Mouse (Mus musculus) lung, postnatal 0 days (tissue): Measurements from ENCODE around the gene Aamdc. TPM values are rescaled to one million over a fixed set of nuclear protein-coding genes. Genes with fewer than 3 reads are reported as not detected.
A peak's percentile ranks its signal among the peaks of the same experiment; 100 is the strongest.

Experiments used
- ATAC-seq: fragments of 200-750 bp; cut with Nextera tagmentation; 2 replicates; pipeline ENCODE4 v1.8.0; 2017; ENCODE audit warnings: moderate library complexity
- DNase-seq: peaks from one replicate; pipeline ENCODE4 v3.0.0-alpha.2; 2016; ENCODE audit warnings: low spot score
- H3K27ac ChIP-seq: fragments of 300-500 bp; sonication (generic); 2 replicates; pipeline ENCODE4 v1.5.1; 2014; ENCODE audit warnings: antibody characterized with exemption, mild to moderate bottlenecking, low read length, mixed read lengths
- H3K27me3 ChIP-seq: fragments of 300-500 bp; sonication (generic); replicated peaks from 2 replicates; pipeline ENCODE4 v1.6.1; 2014; ENCODE audit warnings: low read length, mixed read lengths; ENCODE audit not compliant: insufficient read depth
- H3K36me3 ChIP-seq: fragments of 300-500 bp; sonication (generic); 2 replicates; pipeline ENCODE4 v1.6.1; 2014; ENCODE audit warnings: low read length, mixed read lengths; ENCODE audit not compliant: insufficient read depth
- H3K4me1 ChIP-seq: fragments of 300-500 bp; sonication (generic); 2 replicates; pipeline ENCODE4 v1.6.1; 2014; ENCODE audit warnings: antibody characterized with exemption, low read depth, low read length, mixed read lengths; ENCODE audit not compliant: insufficient read depth
- H3K4me2 ChIP-seq: fragments of 300-500 bp; sonication (generic); replicated peaks from 2 replicates; pipeline ENCODE4 v1.6.1; 2014; ENCODE audit warnings: low read depth, mild to moderate bottlenecking, low read length, moderate library complexity, mixed read lengths
- H3K4me3 ChIP-seq: fragments of 300-500 bp; sonication (generic); 2 replicates; pipeline ENCODE4 v1.5.1; 2014; ENCODE audit warnings: low read depth, low read length
- H3K9ac ChIP-seq: fragments of 300-500 bp; sonication (generic); replicated peaks from 2 replicates; pipeline ENCODE4 v1.6.1; 2014; ENCODE audit warnings: low read depth, mild to moderate bottlenecking
- H3K9me3 ChIP-seq: fragments of 300-500 bp; sonication (generic); 2 replicates; pipeline ENCODE4 v1.6.1; 2016; ENCODE audit warnings: low read length, mixed read lengths
- CTCF ChIP-seq: IDR thresholded peaks from 2 replicates; pipeline ENCODE4 v1.5.1; 2016; ENCODE audit warnings: antibody characterized with exemption, mild to moderate bottlenecking
- EP300 ChIP-seq: IDR thresholded peaks from 2 replicates; pipeline ENCODE4 v1.6.1; 2016; ENCODE audit warnings: antibody characterized with exemption, mild to moderate bottlenecking, control low read depth
- WGBS: fragments of 180-500 bp; shearing (Covaris S2); extraction: QIAGEN DNeasy Blood & Tissue Kit; methylation state at CpG from one replicate; pipeline ENCODE4 v1.1.7; 2014; 5-methylcytosine and 5-hydroxymethylcytosine counted together
- polyA plus RNA-seq: library from polyadenylated mRNA; unstranded; fragments of >200 nt; fragmentation: Nextera tagmentation; extraction: Ambion mirVana; gene quantifications from 2 replicates; pipeline ENCODE4 v1.2.1, GENCODE M21; 2015

Aamdc gene
- polyA plus RNA-seq, 1 experiment from 2014 or later, result 56.1 TPM

GRCm38 (mm10) chr7:97546462-97546861 is 32.8 kb downstream of the Aamdc start:
- Histone ChIP-seq H3K27ac (no peak overlapping the region), H3K9me3 (no peaks in the 10 kb centered on the region), H3K4me2 (no peak overlapping the region), H3K4me1 (no peaks in the 10 kb centered on the region), H3K36me3 (0 out of 2 replicates have a peak, but pooled peaks cover 5% of the 10 kb centered on the region), H3K27me3 (no peaks in the 10 kb centered on the region), H3K9ac (no peak overlapping the region), H3K4me3 (no peak overlapping the region)
- TF ChIP-seq CTCF (no peak), EP300 (no peak)
- ATAC-seq (no peak), DNase-seq (no peak)
- 85% methylated on average over 2 of the region's 2 CpGs for WGBS

DNA sequence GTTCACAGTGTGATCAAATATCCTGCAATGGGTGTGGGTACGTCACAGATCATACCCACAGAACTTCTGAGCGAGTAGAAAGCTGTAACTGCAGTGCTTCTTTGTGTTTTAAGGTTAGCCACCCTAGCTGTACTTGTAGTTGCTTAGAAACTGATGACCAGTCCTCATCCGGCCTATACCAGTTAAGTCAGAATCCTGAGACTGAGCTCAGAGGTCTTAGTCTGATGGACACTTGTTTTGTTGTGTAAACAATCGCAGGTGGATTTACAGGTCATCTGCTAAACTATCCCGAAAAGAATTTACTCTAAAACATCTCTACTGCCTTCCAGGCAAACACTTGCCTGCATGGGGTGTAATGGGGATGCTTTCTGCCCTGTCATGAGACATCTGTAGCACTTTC is 42.7 kb downstream of the Aamdc start:
- WGBS, result 90% methylated on average over 5 of the region's 5 CpGs
- DNase-seq (no peak), ATAC-seq (no peak)
- no peak overlapping the region for H3K4me3 ChIP-seq
- no peaks in the 10 kb centered on the region for H3K27me3 ChIP-seq
- H3K27ac ChIP-seq, result no peak overlapping the region
- no peaks in the 10 kb centered on the region for H3K4me1 ChIP-seq
- TF ChIP-seq EP300 (no peak), CTCF (no peak)
- H3K9me3 ChIP-seq, result no peaks in the 10 kb centered on the region
- H3K9ac ChIP-seq, result no peak overlapping the region
- H3K4me2 ChIP-seq, result no peak overlapping the region
- H3K36me3 ChIP-seq, result peaks cover 44% of the 10 kb centered on the region

DNA sequence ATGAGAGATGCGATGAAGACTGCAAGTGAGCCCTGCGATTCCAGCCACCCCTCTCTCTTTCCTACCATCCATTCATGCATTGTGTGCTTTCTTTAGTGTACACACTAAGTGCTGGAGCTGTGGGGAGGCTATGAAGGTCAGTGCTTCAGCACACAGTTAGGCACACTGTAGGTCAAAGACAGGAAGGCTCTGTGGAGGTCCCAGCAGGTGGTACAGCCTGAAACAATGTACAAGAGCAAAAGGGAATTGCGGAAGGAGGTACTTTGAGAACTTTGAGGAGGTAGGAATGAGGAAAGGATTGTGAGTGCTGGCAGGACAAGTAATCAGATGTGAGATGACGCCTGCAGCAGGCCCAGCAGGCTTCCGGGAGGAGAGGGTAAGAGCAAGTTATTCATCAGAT is 43.8 kb downstream of the Aamdc start:
- H3K9me3 ChIP-seq, result no peaks in the 10 kb centered on the region
- no peaks in the 10 kb centered on the region for H3K27me3 ChIP-seq
- H3K4me3 ChIP-seq, result no peak overlapping the region
- WGBS, result 88% methylated on average over 5 of the region's 5 CpGs
- DNase-seq, result no peak
- H3K4me2 ChIP-seq, result no peak overlapping the region
- H3K36me3 ChIP-seq, result peaks cover 41% of the 10 kb centered on the region
- H3K9ac ChIP-seq, result no peak overlapping the region
- ATAC-seq, result no peak
- TF ChIP-seq EP300, result no peak
- H3K4me1 ChIP-seq, result no peaks in the 10 kb centered on the region
- no peak overlapping the region for H3K27ac ChIP-seq

DNA sequence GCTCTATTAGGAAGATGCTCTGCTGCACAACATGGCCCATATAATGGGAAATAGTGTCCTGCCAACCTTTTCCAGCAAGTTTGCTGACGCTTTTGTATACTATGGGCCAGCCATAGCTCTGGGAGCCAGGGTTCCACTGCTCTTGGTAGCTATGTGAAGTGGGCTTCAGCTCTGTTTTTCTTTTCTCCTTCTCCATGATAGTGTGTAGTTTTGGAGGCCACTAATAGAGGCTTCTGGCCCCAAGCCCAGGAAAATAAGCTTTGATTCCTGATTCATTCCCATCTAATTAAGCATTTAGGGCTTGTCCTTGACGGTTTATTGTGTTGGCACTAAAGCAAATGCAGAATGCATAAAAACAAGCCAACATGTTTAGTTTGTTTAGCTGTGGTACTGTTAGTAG is 59.4 kb downstream of the Aamdc start:
- DNase-seq, result no peak
- TF ChIP-seq CTCF (no peak), EP300 (no peak)

GRCm38 (mm10) chr7:97514786-97515185 is 64.5 kb downstream of the Aamdc start:
- peaks cover 23% of the 10 kb centered on the region; the same call in 1 of the 2 replicates for H3K36me3 ChIP-seq
- H3K4me2 ChIP-seq, result no peak overlapping the region
- peak overlapping the region; percentile 62 for H3K27ac ChIP-seq
- no peak overlapping the region for H3K9ac ChIP-seq
- H3K4me1 ChIP-seq, result no peaks in the 10 kb centered on the region
- peak; percentile 78 for DNase-seq
- peak; percentile 95 for ATAC-seq
- WGBS, result 50% methylated on average over 1 of the region's 1 CpGs
- no peak for TF ChIP-seq CTCF
- TF ChIP-seq EP300, result peak; percentile 67
- no peaks in the 10 kb centered on the region for H3K9me3 ChIP-seq
- H3K4me3 ChIP-seq, result no peak overlapping the region
- no peaks in the 10 kb centered on the region for H3K27me3 ChIP-seq

More for the DNA sequence above, 59.4 kb downstream of the Aamdc start:
- Histone ChIP-seq H3K4me3 (no peak overlapping the region), H3K4me2 (no peak overlapping the region), H3K27ac (no peak overlapping the region), H3K4me1 (no peaks in the 10 kb centered on the region), H3K9ac (no peak overlapping the region), H3K27me3 (no peaks in the 10 kb centered on the region), H3K36me3 (peaks cover 23% of the 10 kb centered on the region; the same call in 1 of the 2 replicates), H3K9me3 (no peaks in the 10 kb centered on the region)
- ATAC-seq, result no peak
- 89% methylated on average over 2 of the region's 2 CpGs for WGBS

DNA sequence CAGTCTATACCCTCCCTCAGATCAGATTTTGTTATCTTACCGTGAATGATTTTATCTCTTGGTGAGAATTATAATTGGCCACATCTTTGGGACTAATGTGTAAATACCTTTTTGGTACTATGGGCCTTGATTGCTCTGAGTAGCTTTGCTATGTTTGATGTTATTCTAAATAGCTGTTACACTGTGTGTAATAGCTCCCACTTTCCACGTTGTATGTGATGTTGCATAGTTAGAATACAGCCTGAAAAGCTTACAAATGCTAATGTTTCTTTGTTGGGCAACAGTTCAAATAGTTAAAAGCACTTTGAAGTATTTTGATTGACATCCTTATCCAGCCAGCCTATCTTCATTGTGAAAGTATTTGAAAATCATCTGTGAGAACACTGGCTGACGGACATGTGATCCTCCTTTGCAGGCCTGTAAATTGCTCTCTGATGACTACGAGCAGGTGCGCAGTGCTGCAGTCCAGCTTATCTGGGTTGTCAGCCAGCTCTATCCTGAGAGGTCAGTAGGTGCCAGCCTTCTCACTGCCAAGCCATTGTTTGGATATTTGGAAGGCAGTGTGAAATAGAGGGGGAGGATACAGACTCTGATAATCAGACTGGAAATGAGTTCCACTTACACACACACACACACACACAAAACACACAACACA is 78.6 kb downstream of the Aamdc start:
- TF ChIP-seq EP300, result no peak
- no peaks in the 10 kb centered on the region for H3K9me3 ChIP-seq
- DNase-seq (no peak), ATAC-seq (peak; percentile 41; the same call in 1 of the 2 replicates)
- no peak overlapping the region for H3K27ac ChIP-seq
- H3K27me3 ChIP-seq, result no peaks in the 10 kb centered on the region
- H3K9ac ChIP-seq, result no peak overlapping the region
- no peak overlapping the region for H3K4me3 ChIP-seq
- H3K4me2 ChIP-seq, result no peak overlapping the region
- 69% methylated on average over 5 of the region's 5 CpGs for WGBS
- no peaks in the 10 kb centered on the region for H3K4me1 ChIP-seq
- no peaks in the 10 kb centered on the region; the same call in 1 of the 2 replicates for H3K36me3 ChIP-seq

Other genes starting within 250 kb of the Aamdc start
- gene Usp35, start 247.5 kb downstream of the Aamdc start, polyA plus RNA-seq, result 1.5 and 1.6 TPM in 2 replicates
- gene Kctd21, start 247.2 kb downstream of the Aamdc start, polyA plus RNA-seq, result 5.7 and 6.1 TPM in 2 replicates
- 11.0 TPM in 2 replicates for gene Alg8, start 207.9 kb downstream of the Aamdc start, polyA plus RNA-seq
- gene Ndufc2, start 179.5 kb downstream of the Aamdc start, polyA plus RNA-seq, result 461 and 535 TPM in 2 replicates
- 2.4 and 2.5 TPM in 2 replicates for gene Thrsp, start 161.8 kb downstream of the Aamdc start, polyA plus RNA-seq
- 4.8 and 6.7 TPM in 2 replicates for gene Kctd14, start 128.2 kb downstream of the Aamdc start, polyA plus RNA-seq
- gene Ints4, start 98.5 kb downstream of the Aamdc start, polyA plus RNA-seq, result 19.8 and 21.2 TPM in 2 replicates
- gene Rsf1, start 392 bp upstream of the Aamdc start, polyA plus RNA-seq, result 16.2 and 17.4 TPM in 2 replicates
- gene Clns1a, start 117.1 kb upstream of the Aamdc start, polyA plus RNA-seq, result 72.0 and 73.3 TPM in 2 replicates
- 4.2 TPM in 2 replicates for gene Aqp11, start 158.8 kb upstream of the Aamdc start, polyA plus RNA-seq
- 6.7 and 6.9 TPM in 2 replicates for gene Pak1, start 209.0 kb upstream of the Aamdc start, polyA plus RNA-seq